Mouse (Mus musculus): ENCODE results near the gene Ttc21a. TPM values are rescaled to one million over a fixed set of nuclear protein-coding genes. Genes with fewer than 3 reads are reported as not detected.

The Ttc21a gene
- polyA plus RNA-seq, 1 experiment = 0.15 TPM

- Histone ChIP-seq H3K4me1 (ENCODE audit: control insufficient read depth, insufficient read depth, insufficient read length) (peaks cover 2% of the 10 kb centered on the region; the same call in 1 of the 2 replicates), H3K36me3 (ENCODE audit: control insufficient read depth, insufficient read depth, low read length) (peaks cover 5% of the 10 kb centered on the region), H3K27me3 (ENCODE audit: control insufficient read depth, insufficient read depth, low read length) (no peaks in the 10 kb centered on the region), H3K4me3 (ENCODE audit: extremely low read depth, insufficient read depth, insufficient read length) (no peak overlapping the region), H3K27ac (ENCODE audit: insufficient read depth, low read length) (no peak overlapping the region)
- 94% methylated on average over 26 of the region's 26 CpGs for WGBS
- TF ChIP-seq POLR2A (IDR thresholded peaks at IDR 0.05; ENCODE audit: low read depth, low read length) = no peak
- TF ChIP-seq CTCF (IDR thresholded peaks at IDR 0.05; ENCODE audit: extremely low read depth, insufficient read depth, insufficient read length, insufficient replicate concordance) = no peak
- DNase-seq (ENCODE audit: low read depth in 1 of 2, low spot score in 2 of 2) = no peak
Measured at GRCm38 (mm10) chr9:119966221-119966910, 29.0 kb downstream of the Ttc21a start.

GRCm38 (mm10) chr9:119969811-119970210 lies 32.4 kb downstream of the Ttc21a start:
- TF ChIP-seq POLR2A (IDR thresholded peaks at IDR 0.05; ENCODE audit: low read depth, low read length) = no peak
- no peak for TF ChIP-seq CTCF (IDR thresholded peaks at IDR 0.05; ENCODE audit: extremely low read depth, insufficient read depth, insufficient read length, insufficient replicate concordance)
- no peak overlapping the region for H3K4me3 ChIP-seq (ENCODE audit: extremely low read depth, insufficient read depth, insufficient read length)
- H3K27ac ChIP-seq (ENCODE audit: insufficient read depth, low read length) = no peak overlapping the region
- no peaks in the 10 kb centered on the region for H3K4me1 ChIP-seq (ENCODE audit: control insufficient read depth, insufficient read depth, insufficient read length)
- H3K27me3 ChIP-seq (ENCODE audit: control insufficient read depth, insufficient read depth, low read length) = no peaks in the 10 kb centered on the region
- peaks cover 35% of the 10 kb centered on the region for H3K36me3 ChIP-seq (ENCODE audit: control insufficient read depth, insufficient read depth, low read length)
- WGBS = 86% methylated on average over 7 of the region's 7 CpGs
- no peak for DNase-seq (ENCODE audit: low read depth in 1 of 2, low spot score in 2 of 2)

- 52% methylated on average over 6 of the region's 6 CpGs for WGBS
- Histone ChIP-seq H3K36me3 (ENCODE audit: control insufficient read depth, insufficient read depth, low read length) (peaks cover 38% of the 10 kb centered on the region), H3K27ac (ENCODE audit: insufficient read depth, low read length) (no peak overlapping the region), H3K4me3 (ENCODE audit: extremely low read depth, insufficient read depth, insufficient read length) (no peak overlapping the region), H3K4me1 (ENCODE audit: control insufficient read depth, insufficient read depth, insufficient read length) (no peaks in the 10 kb centered on the region), H3K27me3 (ENCODE audit: control insufficient read depth, insufficient read depth, low read length) (no peaks in the 10 kb centered on the region)
- DNase-seq (ENCODE audit: low read depth in 1 of 2, low spot score in 2 of 2) = peak in 1 of 2 experiments; percentile 38
- TF ChIP-seq CTCF (IDR thresholded peaks at IDR 0.05; ENCODE audit: extremely low read depth, insufficient read depth, insufficient read length, insufficient replicate concordance) (peak; percentile 36; the same call in 1 of the 2 replicates), POLR2A (IDR thresholded peaks at IDR 0.05; ENCODE audit: low read depth, low read length) (no peak)
Measured at GRCm38 (mm10) chr9:119970221-119970620, 32.8 kb downstream of the Ttc21a start.

GRCm38 (mm10) chr9:119970763-119971656 lies 33.6 kb downstream of the Ttc21a start:
- 90% methylated on average over 7 of the region's 7 CpGs for WGBS
- no peak for DNase-seq (ENCODE audit: low read depth in 1 of 2, low spot score in 2 of 2)
- Histone ChIP-seq H3K27ac (ENCODE audit: insufficient read depth, low read length) (no peak overlapping the region), H3K27me3 (ENCODE audit: control insufficient read depth, insufficient read depth, low read length) (no peaks in the 10 kb centered on the region), H3K4me3 (ENCODE audit: extremely low read depth, insufficient read depth, insufficient read length) (no peak overlapping the region), H3K4me1 (ENCODE audit: control insufficient read depth, insufficient read depth, insufficient read length) (no peaks in the 10 kb centered on the region), H3K36me3 (ENCODE audit: control insufficient read depth, insufficient read depth, low read length) (peaks cover 39% of the 10 kb centered on the region)
- TF ChIP-seq POLR2A (IDR thresholded peaks at IDR 0.05; ENCODE audit: low read depth, low read length) = no peak
- TF ChIP-seq CTCF (IDR thresholded peaks at IDR 0.05; ENCODE audit: extremely low read depth, insufficient read depth, insufficient read length, insufficient replicate concordance) = no peak

GRCm38 (mm10) chr9:119972166-119972565 lies 34.8 kb downstream of the Ttc21a start:
- H3K36me3 ChIP-seq (ENCODE audit: control insufficient read depth, insufficient read depth, low read length) = peaks cover 41% of the 10 kb centered on the region
- no peak overlapping the region for H3K27ac ChIP-seq (ENCODE audit: insufficient read depth, low read length)
- H3K27me3 ChIP-seq (ENCODE audit: control insufficient read depth, insufficient read depth, low read length) = no peaks in the 10 kb centered on the region
- no peak for DNase-seq (ENCODE audit: low read depth in 1 of 2, low spot score in 2 of 2)
- H3K4me1 ChIP-seq (ENCODE audit: control insufficient read depth, insufficient read depth, insufficient read length) = peaks cover 3% of the 10 kb centered on the region; the same call in 1 of the 2 replicates
- WGBS = 88% methylated on average over 10 of the region's 10 CpGs
- no peak overlapping the region for H3K4me3 ChIP-seq (ENCODE audit: extremely low read depth, insufficient read depth, insufficient read length)
- TF ChIP-seq POLR2A (IDR thresholded peaks at IDR 0.05; ENCODE audit: low read depth, low read length) (no peak), CTCF (IDR thresholded peaks at IDR 0.05; ENCODE audit: extremely low read depth, insufficient read depth, insufficient read length, insufficient replicate concordance) (no peak)

GRCm38 (mm10) chr9:119972582-119972981 lies 35.2 kb downstream of the Ttc21a start:
- H3K4me3 ChIP-seq (ENCODE audit: extremely low read depth, insufficient read depth, insufficient read length) = no peak overlapping the region
- DNase-seq (ENCODE audit: low read depth in 1 of 2, low spot score in 2 of 2) = no peak
- H3K27me3 ChIP-seq (ENCODE audit: control insufficient read depth, insufficient read depth, low read length) = no peaks in the 10 kb centered on the region
- H3K4me1 ChIP-seq (ENCODE audit: control insufficient read depth, insufficient read depth, insufficient read length) = peaks cover 3% of the 10 kb centered on the region; the same call in 1 of the 2 replicates
- TF ChIP-seq POLR2A (IDR thresholded peaks at IDR 0.05; ENCODE audit: low read depth, low read length) (no peak), CTCF (IDR thresholded peaks at IDR 0.05; ENCODE audit: extremely low read depth, insufficient read depth, insufficient read length, insufficient replicate concordance) (no peak)
- peaks cover 41% of the 10 kb centered on the region for H3K36me3 ChIP-seq (ENCODE audit: control insufficient read depth, insufficient read depth, low read length)
- WGBS = 85% methylated on average over 12 of the region's 12 CpGs
- H3K27ac ChIP-seq (ENCODE audit: insufficient read depth, low read length) = no peak overlapping the region

All from spleen, adult 2 months (tissue).